Mouse (Mus musculus) bone marrow macrophage, adult 2 months (primary cell): ENCODE results near the gene Dach1.

Experiments used
- CTCF ChIP-seq: IDR thresholded peaks from 2 replicates; pipeline ENCODE4 v1.5.1; 2012; ENCODE audit warnings: low read depth, mild to moderate bottlenecking, low read length, moderate library complexity
- POLR2A ChIP-seq: IDR thresholded peaks from 2 replicates; pipeline ENCODE4 v1.6.1; 2012; ENCODE audit warnings: mild to moderate bottlenecking, low read depth, low read length, borderline replicate concordance

GRCm38 (mm10) chr14:97944643-97945268, 224.8 kb downstream of the Dach1 start:
- TF ChIP-seq CTCF (no peak), POLR2A (no peak)
